Mouse (Mus musculus) liver, embryonic 15.5 days (tissue): ENCODE results near the gene Agxt. TPM values are rescaled to one million over a fixed set of nuclear protein-coding genes. Genes with fewer than 3 reads are reported as not detected.

Experiments used
- ATAC-seq: fragments of 200-750 bp; cut with Nextera tagmentation; 2 replicates; pipeline ENCODE4 v1.8.0; 2017; ENCODE audit warnings: moderate number of reproducible peaks, mild to moderate bottlenecking, moderate library complexity; ENCODE audit not compliant: insufficient read depth
- H3K27ac ChIP-seq: fragments of 300-500 bp; sonication (generic); replicated peaks from 2 replicates; pipeline ENCODE4 v1.5.1; 2015; ENCODE audit warnings: mild to moderate bottlenecking, inconsistent platforms
- H3K27me3 ChIP-seq: fragments of 300-500 bp; sonication (generic); 2 replicates; pipeline ENCODE4 v1.6.1; 2015; ENCODE audit warnings: mild to moderate bottlenecking, inconsistent platforms
- H3K36me3 ChIP-seq: fragments of 300-500 bp; sonication (generic); replicated peaks from 2 replicates; pipeline ENCODE4 v1.6.1; 2015; ENCODE audit warnings: moderate library complexity, mild to moderate bottlenecking, inconsistent platforms
- H3K4me1 ChIP-seq: fragments of 300-500 bp; sonication (generic); replicated peaks from 2 replicates; pipeline ENCODE4 v1.6.1; 2015; ENCODE audit warnings: inconsistent platforms
- H3K4me2 ChIP-seq: fragments of 300-500 bp; sonication (generic); 2 replicates; pipeline ENCODE4 v1.6.1; 2015; ENCODE audit warnings: moderate library complexity, mild to moderate bottlenecking, inconsistent platforms
- H3K4me3 ChIP-seq: fragments of 300-500 bp; sonication (generic); replicated peaks from 2 replicates; pipeline ENCODE4 v1.5.1; 2015; ENCODE audit warnings: mild to moderate bottlenecking, inconsistent platforms
- H3K9ac ChIP-seq: fragments of 300-500 bp; sonication (generic); 2 replicates; pipeline ENCODE4 v1.6.1; 2015; ENCODE audit warnings: moderate library complexity, mild to moderate bottlenecking, inconsistent platforms
- H3K9me3 ChIP-seq: fragments of 300-500 bp; sonication (generic); replicated peaks from 2 replicates; pipeline ENCODE4 v1.6.1; 2016; ENCODE audit warnings: inconsistent platforms
- WGBS: fragments of 180-500 bp; shearing (Covaris S2); methylation state at CpG from one replicate; pipeline ENCODE4 v1.1.7; 2015; ENCODE audit warnings: mixed read lengths; ENCODE audit not compliant: insufficient replicate concordance; 5-methylcytosine and 5-hydroxymethylcytosine counted together
- polyA plus RNA-seq: library from polyadenylated mRNA; unstranded; fragments of >200 nt; fragmentation: Nextera tagmentation; extraction: Ambion mirVana; gene quantifications from 2 replicates; pipeline ENCODE4 v1.2.1, GENCODE M21; 2015

The Agxt gene
- polyA plus RNA-seq, 1 experiment from 2014 or later: 12.3 TPM

DNA sequence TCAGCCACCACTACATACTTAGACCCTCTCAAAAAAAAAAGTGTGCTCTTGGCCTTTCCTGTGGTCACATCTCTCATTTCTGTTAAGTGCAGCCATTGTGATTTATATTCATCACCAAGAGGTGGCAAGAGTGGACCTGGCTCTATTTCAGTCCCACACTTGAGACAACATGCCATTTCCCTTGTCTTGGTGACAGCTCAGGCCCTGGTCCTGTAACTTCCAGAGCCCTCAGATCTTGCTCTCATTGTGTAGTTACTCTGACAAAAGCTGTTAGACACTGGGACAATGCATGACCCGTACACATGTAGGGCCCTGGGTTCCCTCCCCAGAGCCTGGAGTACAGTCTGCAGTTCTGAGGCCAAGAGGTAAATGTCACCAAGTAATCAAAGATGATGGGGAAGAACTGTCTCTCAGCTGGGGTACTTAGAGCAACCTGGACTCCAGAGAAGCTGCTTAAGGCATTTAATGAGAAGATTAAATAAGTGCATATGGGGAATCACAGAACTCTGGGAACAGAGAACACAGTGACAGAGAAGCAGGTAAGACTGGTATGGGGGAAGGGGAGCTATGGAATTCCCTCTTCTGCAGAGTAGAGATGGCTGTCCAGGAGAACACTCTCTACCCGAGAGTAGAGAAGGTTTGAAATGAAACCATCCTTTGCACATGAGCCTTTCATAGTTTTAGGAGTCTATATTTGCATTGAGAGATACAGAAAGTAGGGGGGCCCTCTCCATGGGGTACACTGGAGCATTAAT lies 16.0 kb downstream of the Agxt start:
- no peak overlapping the region for H3K4me2 ChIP-seq
- H3K9ac ChIP-seq: no peak overlapping the region
- H3K27me3 ChIP-seq: no peaks in the 10 kb centered on the region
- no peak for ATAC-seq
- H3K36me3 ChIP-seq: no peaks in the 10 kb centered on the region
- WGBS: 35% methylated on average over 2 of the region's 2 CpGs
- no peaks in the 10 kb centered on the region for H3K4me1 ChIP-seq
- no peak overlapping the region for H3K4me3 ChIP-seq
- H3K9me3 ChIP-seq: no peaks in the 10 kb centered on the region
- H3K27ac ChIP-seq: no peak overlapping the region

DNA sequence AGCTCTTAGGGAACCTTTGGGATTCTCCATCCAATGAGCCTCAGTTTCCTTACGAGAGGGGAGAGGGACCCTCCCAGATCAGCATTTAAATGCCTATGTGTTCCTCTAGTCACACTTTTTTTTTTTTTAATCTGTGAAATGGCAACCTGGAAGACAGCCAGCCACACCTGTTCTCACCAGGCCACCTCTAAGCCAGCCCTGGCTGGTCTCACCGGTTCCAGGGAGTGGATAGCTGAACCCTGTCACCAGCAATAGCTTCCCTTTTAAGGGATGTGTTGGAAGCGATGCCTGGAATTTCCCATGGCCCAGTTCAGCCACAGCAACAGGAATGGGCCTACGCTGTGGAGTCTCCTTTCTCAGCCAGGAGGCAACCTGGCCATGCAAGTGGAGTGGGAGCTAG lies 22.5 kb downstream of the Agxt start:
- Histone ChIP-seq H3K4me2 (no peak overlapping the region), H3K27me3 (no peaks in the 10 kb centered on the region), H3K4me1 (no peaks in the 10 kb centered on the region), H3K9me3 (no peaks in the 10 kb centered on the region), H3K9ac (no peak overlapping the region), H3K4me3 (no peak overlapping the region), H3K36me3 (no peaks in the 10 kb centered on the region), H3K27ac (no peak overlapping the region)
- WGBS: 55% methylated on average over 4 of the region's 4 CpGs
- no peak for ATAC-seq

DNA sequence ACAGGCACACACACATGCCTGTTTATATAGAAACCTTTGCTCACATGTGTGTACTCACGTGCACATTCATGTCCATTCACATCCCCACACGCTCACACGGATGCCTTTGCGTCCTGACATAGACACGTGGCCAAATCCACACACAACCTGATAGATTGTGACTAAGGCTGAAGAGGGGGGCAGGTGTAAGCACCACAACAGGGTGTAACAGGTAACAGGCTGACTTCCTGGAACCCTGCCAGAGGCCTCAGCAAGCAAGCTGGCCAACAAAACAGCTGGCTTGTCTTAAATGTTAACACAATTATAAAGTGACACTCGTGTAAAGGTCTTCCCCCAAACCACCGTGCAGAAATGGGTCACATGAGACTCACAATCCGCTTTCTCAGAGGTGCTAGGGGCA lies 23.9 kb downstream of the Agxt start:
- no peak overlapping the region for H3K4me3 ChIP-seq
- no peaks in the 10 kb centered on the region for H3K36me3 ChIP-seq
- H3K9ac ChIP-seq: no peak overlapping the region
- no peaks in the 10 kb centered on the region for H3K9me3 ChIP-seq
- no peaks in the 10 kb centered on the region for H3K4me1 ChIP-seq
- ATAC-seq: no peak
- H3K27me3 ChIP-seq: no peaks in the 10 kb centered on the region
- 66% methylated on average over 8 of the region's 8 CpGs for WGBS
- H3K4me2 ChIP-seq: no peak overlapping the region
- no peak overlapping the region for H3K27ac ChIP-seq

DNA sequence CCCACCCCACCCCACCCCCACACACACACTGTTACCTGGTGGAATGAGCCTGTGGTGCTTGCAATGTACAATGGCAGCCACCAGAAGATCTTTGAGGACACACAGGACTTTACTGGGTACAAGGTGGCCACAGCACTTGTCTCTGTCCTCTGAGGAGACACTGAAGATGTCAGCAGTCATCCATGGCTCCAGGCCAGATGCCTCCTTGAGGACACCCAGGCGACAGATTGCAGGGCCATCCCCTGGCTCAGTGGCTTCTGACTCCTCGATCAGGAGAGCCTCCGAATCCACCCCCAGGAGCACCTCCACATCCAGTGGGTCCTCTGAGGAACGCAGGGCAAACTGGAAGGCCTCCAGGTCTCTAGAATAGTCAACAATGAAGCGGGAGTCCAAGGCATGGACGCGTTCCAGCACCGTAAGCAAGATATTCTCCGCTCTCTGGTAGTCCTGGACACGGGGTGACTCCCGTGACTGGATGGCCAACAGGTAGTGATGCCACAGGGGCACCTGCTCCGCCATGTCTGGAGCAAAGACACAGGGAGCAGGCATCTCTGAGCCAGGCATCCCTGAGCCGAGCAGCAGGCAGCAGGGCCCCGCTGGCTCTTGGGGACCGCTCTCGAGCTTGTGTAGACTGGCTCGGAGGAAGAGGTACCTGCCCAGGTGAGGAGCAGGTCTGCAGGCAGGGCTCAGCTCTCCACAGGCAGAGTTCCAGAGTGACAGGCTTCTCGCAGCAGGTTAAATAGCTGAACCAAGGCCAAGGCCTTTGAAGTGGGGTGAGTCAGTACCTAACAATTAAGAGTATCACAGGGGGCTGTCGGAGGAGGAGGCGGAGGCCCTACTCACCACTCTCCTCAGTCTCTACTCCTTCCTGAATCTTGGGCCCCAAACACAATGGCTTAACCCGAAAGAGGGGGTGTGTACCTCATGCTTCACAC lies 24.8 kb downstream of the Agxt start:
- no peak for ATAC-seq
- no peaks in the 10 kb centered on the region for H3K27me3 ChIP-seq
- no peak overlapping the region for H3K27ac ChIP-seq
- no peaks in the 10 kb centered on the region for H3K9me3 ChIP-seq
- no peaks in the 10 kb centered on the region for H3K4me1 ChIP-seq
- 61% methylated on average over 21 of the region's 21 CpGs for WGBS
- no peaks in the 10 kb centered on the region for H3K36me3 ChIP-seq
- H3K4me3 ChIP-seq: no peak overlapping the region
- H3K9ac ChIP-seq: no peak overlapping the region
- H3K4me2 ChIP-seq: no peak overlapping the region

DNA sequence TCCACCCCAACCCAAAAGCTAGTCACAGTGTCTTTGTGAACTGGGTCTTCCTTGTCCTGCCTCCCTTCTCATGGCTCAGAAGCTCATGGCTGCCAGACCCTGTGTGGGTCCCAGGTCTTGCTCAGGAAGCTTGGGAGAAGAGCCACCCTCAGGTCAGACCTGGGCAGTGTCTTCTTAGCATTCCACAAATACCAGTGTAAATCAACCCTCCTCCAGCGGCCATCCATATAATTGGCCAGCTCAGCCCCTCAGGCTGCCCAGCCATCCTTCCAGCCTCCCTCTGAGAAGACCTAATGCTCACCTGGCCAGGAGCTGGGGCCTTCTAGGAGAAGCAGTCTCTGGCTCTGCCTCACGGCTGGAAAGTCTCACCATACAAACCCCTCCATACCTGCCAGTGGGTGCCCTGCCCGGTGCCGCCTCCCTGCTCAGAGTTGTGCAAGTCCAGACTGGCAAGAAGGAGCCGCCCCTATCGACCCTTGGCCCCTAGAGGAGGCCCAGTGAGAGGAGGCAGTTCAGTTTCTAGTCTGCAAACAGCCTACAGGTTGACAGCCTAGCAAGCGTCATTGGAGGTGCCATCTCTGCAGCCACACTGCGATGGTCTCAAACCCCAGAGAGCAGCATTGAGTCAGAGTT lies 25.6 kb downstream of the Agxt start, which contains the start of gene 2310007B03Rik:
Gene 2310007B03Rik, minus strand, starts transcription at position 448 of the 633 bp plus-strand sequence.
- no peak within 1 kb of the TSS for H3K9ac ChIP-seq
- no peaks in the 10 kb centered on the region for H3K4me1 ChIP-seq
- no peaks in the 10 kb centered on the region for H3K27me3 ChIP-seq
- no peak within 1 kb of the TSS for H3K4me3 ChIP-seq
- no peaks in the 10 kb centered on the region for H3K9me3 ChIP-seq
- H3K36me3 ChIP-seq: no peaks in the 10 kb centered on the region
- 44% methylated on average over 8 of the region's 8 CpGs for WGBS
- H3K27ac ChIP-seq: no peak within 1 kb of the TSS
- ATAC-seq: no peak
- H3K4me2 ChIP-seq: no peak within 1 kb of the TSS

DNA sequence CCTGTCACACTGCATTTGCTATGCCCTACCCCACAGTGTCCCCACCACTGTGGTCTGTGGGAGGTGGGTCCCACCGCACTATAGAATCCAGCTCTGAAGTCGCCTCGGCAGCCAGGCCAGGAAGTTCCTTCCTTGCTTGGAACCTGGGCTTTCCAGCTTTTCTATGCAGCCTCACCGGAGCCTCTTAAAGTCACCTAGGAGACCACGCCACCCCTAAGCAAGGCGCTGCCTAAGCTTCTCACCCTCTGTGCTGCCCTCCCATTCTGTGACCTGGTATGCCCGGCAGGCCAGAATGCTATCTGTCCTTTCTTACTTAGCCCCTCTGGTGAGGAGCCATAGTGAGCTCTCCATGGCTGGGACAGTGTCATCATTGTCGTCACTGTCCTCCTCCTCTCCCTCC lies 26.3 kb downstream of the Agxt start:
- Histone ChIP-seq H3K4me2 (no peak overlapping the region), H3K9ac (no peak overlapping the region), H3K4me3 (no peak overlapping the region), H3K27me3 (no peaks in the 10 kb centered on the region), H3K27ac (no peak overlapping the region), H3K4me1 (no peaks in the 10 kb centered on the region), H3K9me3 (no peaks in the 10 kb centered on the region), H3K36me3 (no peaks in the 10 kb centered on the region)
- ATAC-seq: no peak
- 63% methylated on average over 8 of the region's 8 CpGs for WGBS

DNA sequence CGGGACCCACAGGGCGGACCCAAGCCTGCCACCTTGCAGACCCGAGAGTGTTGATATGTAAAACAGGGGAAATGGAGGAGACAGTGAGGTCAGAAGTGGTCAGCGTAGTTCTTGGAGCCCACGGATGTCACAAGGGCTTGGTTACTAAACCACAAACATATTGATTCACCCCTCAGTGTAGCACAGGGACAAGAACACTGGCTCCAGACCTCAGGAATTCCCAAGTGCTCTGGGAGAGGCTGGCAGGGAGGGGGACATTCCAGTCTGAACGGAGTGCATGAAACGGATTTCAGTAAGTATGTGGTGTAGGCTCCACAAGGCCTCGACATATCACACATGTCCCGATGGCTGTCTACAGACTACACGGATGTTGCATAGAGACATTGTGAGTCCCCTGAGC lies 26.9 kb downstream of the Agxt start:
- Histone ChIP-seq H3K4me3 (no peak overlapping the region), H3K36me3 (no peaks in the 10 kb centered on the region), H3K4me1 (no peaks in the 10 kb centered on the region), H3K27ac (no peak overlapping the region), H3K9ac (no peak overlapping the region), H3K27me3 (no peaks in the 10 kb centered on the region), H3K4me2 (no peak overlapping the region), H3K9me3 (no peaks in the 10 kb centered on the region)
- no peak for ATAC-seq
- WGBS: 56% methylated on average over 10 of the region's 10 CpGs

DNA sequence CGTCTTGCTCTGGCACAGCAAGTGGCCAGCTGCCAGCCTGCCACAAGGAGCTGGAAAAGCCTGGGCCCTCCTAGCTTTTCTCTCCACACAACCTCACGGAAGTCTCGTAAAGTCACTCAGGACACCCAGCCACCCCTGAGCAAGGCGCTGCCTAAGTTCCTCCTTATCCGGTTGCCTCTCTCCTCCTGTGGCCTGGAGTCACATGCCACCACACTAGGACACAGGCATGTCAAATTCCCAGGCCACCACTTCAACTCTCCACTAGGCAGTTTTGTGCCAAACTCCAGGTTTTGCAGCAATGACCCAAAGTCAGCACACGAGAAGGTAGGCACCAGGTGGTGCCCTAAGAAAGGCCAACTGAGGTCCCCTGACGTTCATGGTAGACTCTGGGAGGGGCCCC lies 27.5 kb downstream of the Agxt start:
- Histone ChIP-seq H3K27ac (no peak overlapping the region), H3K27me3 (no peaks in the 10 kb centered on the region), H3K9me3 (no peaks in the 10 kb centered on the region), H3K4me3 (no peak overlapping the region), H3K36me3 (no peaks in the 10 kb centered on the region), H3K9ac (no peak overlapping the region), H3K4me2 (no peak overlapping the region), H3K4me1 (no peaks in the 10 kb centered on the region)
- ATAC-seq: no peak
- WGBS: 66% methylated on average over 7 of the region's 7 CpGs

DNA sequence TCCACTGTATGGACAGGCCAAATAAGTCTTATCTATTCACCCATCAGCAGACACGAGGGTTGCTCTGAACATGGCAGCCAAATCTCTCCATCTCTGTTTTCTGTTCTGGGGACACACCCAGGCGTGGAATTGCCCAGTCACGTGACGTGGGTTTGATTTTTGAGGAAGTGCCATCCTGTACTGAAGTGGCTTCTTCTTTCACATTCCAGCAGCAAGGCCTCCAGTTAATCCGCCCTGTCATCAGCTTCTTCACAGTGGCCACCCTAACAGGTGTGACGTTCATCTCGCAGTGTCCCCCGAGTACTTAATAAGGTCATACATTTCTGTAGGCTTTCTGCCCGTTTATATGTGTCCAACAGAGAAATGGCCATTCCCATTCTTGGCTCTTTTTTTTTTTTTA lies 30.4 kb downstream of the Agxt start:
- H3K27ac ChIP-seq: no peak overlapping the region
- no peaks in the 10 kb centered on the region for H3K4me1 ChIP-seq
- no peaks in the 10 kb centered on the region for H3K36me3 ChIP-seq
- H3K9me3 ChIP-seq: no peaks in the 10 kb centered on the region
- no peak overlapping the region for H3K9ac ChIP-seq
- H3K4me2 ChIP-seq: no peak overlapping the region
- no peak for ATAC-seq
- H3K27me3 ChIP-seq: no peaks in the 10 kb centered on the region
- WGBS: 40% methylated on average over 9 of the region's 9 CpGs
- H3K4me3 ChIP-seq: no peak overlapping the region

DNA sequence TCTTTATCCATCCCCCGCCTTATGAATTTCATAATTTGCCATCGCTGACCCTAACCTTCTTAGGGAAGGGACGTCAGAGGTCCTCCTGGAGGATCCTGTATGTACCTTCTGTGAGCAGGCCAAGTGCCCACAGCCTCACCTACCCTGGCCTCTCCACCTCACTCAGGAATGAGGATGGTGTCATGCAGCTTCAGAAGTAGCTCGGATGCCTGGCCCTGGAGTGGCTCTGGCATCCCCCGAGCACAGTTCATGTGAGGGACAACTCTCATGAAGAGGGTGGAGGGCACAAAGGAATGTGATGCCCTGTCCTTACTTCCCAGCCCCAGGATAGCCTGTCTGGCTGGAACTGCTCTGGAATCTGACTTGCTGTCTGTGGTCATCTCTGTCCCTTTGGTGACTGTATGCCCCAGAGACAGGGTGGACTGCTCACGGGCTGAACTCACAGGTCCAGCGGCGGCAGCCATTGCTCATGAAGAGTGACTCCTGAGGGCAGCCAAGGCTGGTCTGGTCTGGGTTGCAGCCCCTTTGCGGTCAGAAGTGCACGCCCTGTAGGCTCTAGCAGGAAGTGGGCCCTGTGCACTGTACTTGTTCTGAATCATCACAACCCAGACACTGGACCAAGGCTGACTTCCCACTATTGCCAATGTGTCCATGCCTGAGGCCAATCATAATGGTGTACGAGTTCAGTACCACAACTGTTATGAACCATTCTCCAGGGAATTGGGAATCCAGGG lies 31.5 kb downstream of the Agxt start:
- no peaks in the 10 kb centered on the region for H3K4me1 ChIP-seq
- no peaks in the 10 kb centered on the region for H3K36me3 ChIP-seq
- H3K9ac ChIP-seq: no peak overlapping the region
- no peak for ATAC-seq
- H3K4me3 ChIP-seq: no peak overlapping the region
- no peaks in the 10 kb centered on the region for H3K27me3 ChIP-seq
- H3K9me3 ChIP-seq: no peaks in the 10 kb centered on the region
- H3K27ac ChIP-seq: no peak overlapping the region
- no peak overlapping the region for H3K4me2 ChIP-seq
- WGBS: 52% methylated on average over 11 of the region's 11 CpGs
